Mouse (Mus musculus): Measurements from ENCODE around the gene Tbp. TPM values are rescaled to one million over a fixed set of nuclear protein-coding genes. Genes with fewer than 3 reads are reported as not detected.
"Not testable (repeated sequence)": the region's sequence is repeated elsewhere in the genome, so short reads cannot be mapped to it uniquely, and the experiment has no call there.

Gene Tbp
- total RNA-seq, 1 experiment from 2014 or later, result 32.7 TPM

DNA sequence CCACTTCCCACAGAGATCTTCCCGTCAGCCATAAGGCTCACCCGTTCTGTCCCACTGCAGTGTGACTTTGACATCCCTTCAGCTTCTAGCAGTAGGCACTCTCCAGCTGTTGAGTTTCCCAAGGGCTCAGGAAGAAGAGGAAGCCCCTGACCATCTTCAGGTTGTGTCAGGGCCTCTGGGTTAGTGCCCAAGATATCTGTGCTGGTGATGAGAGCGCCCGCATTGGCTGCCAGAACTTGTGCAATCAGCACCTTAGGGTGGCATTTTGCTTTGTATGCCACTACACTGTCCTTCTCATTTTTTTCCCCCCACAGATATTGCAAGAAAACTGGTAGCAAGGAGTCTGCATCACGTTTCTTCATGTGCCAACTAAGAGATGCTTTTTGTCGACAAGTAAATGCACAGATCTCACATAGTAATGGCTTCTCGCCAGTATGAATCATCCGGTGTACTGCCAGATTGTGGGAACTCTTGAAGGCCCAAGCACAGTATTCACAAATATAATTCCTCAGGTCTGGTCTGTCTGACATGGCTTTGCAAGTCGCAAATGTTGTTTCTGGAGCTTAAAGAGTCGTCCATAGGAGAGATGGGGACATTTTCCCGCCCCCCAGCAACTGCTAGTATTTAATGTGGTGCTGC, 35.6 kb downstream of the Tbp start:
- ATAC-seq (replicated peaks; ENCODE audit: insufficient number of reproducible peaks, low FRiP score, low TSS enrichment, poor library complexity, severe bottlenecking), result no peak

- ATAC-seq (replicated peaks; ENCODE audit: insufficient number of reproducible peaks, low FRiP score, low TSS enrichment, poor library complexity, severe bottlenecking), result no peak
Observed at GRCm38 (mm10) chr17:15535943-15536342, 36.3 kb downstream of the Tbp start.

DNA sequence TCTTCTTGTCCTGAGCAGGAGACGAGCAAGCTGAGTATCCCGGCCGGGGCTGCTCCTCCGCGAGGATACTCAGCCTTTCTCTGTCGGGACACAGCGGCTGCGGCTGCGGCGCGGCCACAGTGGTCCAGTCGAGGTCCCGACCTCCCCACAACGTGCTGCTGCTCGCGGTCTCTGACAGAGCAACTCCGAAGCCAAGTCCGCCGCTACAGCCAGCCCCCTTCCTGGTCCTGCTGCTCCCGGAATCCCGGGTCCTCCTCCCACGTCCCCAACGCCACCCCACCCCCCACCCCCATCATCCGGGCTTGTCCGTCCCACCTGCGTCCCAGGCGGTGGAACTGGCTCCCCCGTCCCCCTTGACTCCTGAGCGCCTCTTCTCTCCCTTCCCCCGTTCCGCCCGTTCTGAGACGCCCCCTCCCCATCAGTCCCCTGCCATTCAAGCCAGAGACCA, 36.8 kb downstream of the Tbp start:
- no peak for ATAC-seq (replicated peaks; ENCODE audit: insufficient number of reproducible peaks, low FRiP score, low TSS enrichment, poor library complexity, severe bottlenecking)

DNA sequence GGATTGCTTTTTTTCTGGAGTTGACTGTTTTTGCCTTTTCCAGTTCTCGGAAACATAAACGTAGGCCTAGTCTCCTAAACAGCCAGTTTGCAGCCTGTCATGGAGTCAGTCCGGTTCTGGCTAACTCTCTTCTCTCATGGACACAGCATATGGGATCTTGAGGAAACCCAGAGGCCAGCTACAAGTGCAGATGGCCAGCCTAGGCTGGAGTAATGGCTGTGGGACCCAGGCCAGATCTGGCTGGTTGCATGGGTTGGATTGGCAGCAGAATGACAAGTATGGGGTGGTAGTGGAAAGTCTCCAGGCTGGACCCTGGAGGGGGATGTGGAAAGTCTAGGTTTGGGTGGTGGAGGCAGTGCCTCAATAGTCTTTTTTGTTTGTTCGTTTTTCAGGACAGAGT, 40.6 kb downstream of the Tbp start:
- no peak for ATAC-seq (replicated peaks; ENCODE audit: insufficient number of reproducible peaks, low FRiP score, low TSS enrichment, poor library complexity, severe bottlenecking)

- ATAC-seq (replicated peaks; ENCODE audit: insufficient number of reproducible peaks, low FRiP score, low TSS enrichment, poor library complexity, severe bottlenecking), result not testable (repeated sequence)
Observed at GRCm38 (mm10) chr17:15543868-15544267, 44.2 kb downstream of the Tbp start.

DNA sequence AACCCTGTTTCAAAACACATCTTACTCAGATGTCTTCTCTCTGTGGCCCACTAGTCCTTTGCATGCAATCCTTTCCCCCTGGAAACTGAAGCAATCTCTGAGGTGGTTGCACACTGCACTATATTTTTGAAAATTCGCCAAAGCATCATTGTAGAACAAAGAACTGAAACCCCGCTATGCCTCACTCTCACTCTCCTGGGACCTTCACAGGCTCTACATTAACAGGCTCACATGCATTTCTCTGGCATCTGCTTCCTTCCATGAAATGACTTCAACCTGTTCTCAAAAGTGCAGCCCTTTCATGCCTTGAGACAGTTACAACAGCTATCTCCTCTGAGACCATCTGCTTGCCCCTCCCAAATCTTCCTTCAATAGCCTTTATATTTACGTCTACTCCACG, 46.8 kb downstream of the Tbp start:
- ATAC-seq (replicated peaks; ENCODE audit: insufficient number of reproducible peaks, low FRiP score, low TSS enrichment, poor library complexity, severe bottlenecking), result no peak

DNA sequence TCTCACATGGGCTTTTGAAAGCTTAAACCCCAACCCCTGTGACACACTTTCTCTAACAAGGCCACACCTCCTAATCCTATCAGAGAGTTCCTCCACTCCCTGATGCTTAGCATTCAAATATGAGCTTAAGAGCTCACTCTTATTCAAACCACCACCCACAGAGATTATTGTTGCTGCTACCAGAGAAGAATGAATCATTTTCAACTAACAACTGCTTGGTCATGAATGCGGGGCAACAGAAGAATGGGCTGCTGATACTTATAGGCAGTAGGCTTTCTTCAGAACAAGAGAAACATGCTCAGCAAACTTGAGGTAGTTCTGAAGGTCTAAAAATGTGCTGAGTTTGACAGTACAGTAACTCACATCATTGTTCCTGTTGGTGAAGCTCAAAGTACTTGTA, 50.0 kb downstream of the Tbp start:
- ATAC-seq (replicated peaks; ENCODE audit: insufficient number of reproducible peaks, low FRiP score, low TSS enrichment, poor library complexity, severe bottlenecking), result no peak

DNA sequence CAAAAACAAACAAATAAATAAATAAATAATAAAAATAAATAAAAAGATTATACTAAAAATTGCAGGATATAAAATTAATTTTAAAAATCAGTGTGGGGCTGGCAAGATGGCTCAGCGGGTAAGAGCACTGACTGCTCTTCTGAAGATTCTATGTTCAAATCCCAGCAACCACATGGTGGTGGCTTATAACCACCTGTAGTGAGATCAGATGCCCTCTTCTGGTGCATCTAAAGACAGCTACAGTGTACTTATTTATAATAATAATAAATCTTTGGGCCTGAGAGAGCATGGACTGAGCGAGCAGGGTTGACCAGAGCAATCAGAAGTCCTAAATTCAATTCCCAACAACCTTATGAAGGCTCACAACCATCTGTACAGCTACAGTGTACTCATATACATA, 60.3 kb downstream of the Tbp start:
- ATAC-seq (replicated peaks; ENCODE audit: insufficient number of reproducible peaks, low FRiP score, low TSS enrichment, poor library complexity, severe bottlenecking), result no peak

- peak; percentile 100 for ATAC-seq (replicated peaks; ENCODE audit: insufficient number of reproducible peaks, low FRiP score, low TSS enrichment, poor library complexity, severe bottlenecking)
Observed at GRCm38 (mm10) chr17:15564014-15564927, 64.6 kb downstream of the Tbp start, which contains the start of gene Prdm9. Gene Prdm9 (minus strand): TSS chr17:15564354.

DNA sequence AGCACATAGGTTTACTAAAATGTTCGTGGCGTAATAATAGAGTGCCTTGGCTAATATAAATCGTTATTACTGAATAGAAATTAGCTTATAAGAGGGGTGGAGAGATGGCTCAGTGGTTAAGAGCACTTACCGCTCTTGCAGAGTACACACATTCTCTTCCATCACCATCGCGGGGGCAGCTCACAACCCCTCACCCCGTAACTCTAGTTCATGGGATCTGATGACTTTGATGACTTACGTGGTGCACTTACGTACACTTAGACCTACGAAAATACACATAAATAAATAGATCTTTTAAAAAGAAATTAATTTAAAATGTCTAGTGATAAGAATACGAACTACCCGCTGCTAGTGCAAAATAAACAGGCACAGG, 65.2 kb downstream of the Tbp start:
- ATAC-seq (replicated peaks; ENCODE audit: insufficient number of reproducible peaks, low FRiP score, low TSS enrichment, poor library complexity, severe bottlenecking), result no peak

GRCm38 (mm10) chr17:15566908-15567307, 67.2 kb downstream of the Tbp start:
- ATAC-seq (replicated peaks; ENCODE audit: insufficient number of reproducible peaks, low FRiP score, low TSS enrichment, poor library complexity, severe bottlenecking), result no peak

- ATAC-seq (replicated peaks; ENCODE audit: insufficient number of reproducible peaks, low FRiP score, low TSS enrichment, poor library complexity, severe bottlenecking), result no peak
Observed at GRCm38 (mm10) chr17:15575056-15575455, 75.4 kb downstream of the Tbp start.

DNA sequence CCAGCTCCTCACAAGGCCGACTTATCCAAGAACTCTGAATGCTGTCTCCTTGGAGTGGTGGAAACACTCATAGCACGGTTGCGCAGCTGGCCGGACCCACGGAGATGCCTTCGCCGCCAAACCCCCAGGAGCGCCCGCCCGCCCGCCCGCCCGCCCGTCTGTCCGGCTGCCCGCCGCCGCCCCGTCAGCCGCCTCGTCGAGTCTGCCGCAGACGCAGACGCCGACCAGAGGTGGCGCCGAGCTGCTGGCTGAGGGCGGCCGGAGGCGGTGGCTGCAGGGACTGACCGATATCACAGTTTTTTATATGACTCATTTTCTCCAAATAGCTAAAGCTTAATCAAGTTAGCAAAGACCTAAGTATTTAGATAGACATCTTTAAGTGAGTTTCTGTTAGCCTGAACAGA, 77.6 kb downstream of the Tbp start:
- ATAC-seq (replicated peaks; ENCODE audit: insufficient number of reproducible peaks, low FRiP score, low TSS enrichment, poor library complexity, severe bottlenecking), result no peak

Other genes with a start within 250 kb of the Tbp start
- gene Dll1, start 123.0 kb upstream of the Tbp start, total RNA-seq (2017), result 0.19 to 1.4 TPM in 2 of 3 replicates, not detected in the other
- 25.5 to 42.6 TPM (median 29.4 TPM) in 3 replicates for gene Fam120b, start 103.7 kb upstream of the Tbp start, total RNA-seq (2017)
- 173 to 199 TPM (median 192 TPM) in 3 replicates for gene Psmb1, start 137 bp upstream of the Tbp start, total RNA-seq (2017)
- 41.3 to 60.1 TPM (median 53.8 TPM) in 3 replicates for gene Pdcd2, start 27.4 kb downstream of the Tbp start, total RNA-seq (2017)
- gene Prdm9, start 64.5 kb downstream of the Tbp start, total RNA-seq (2017), result 3.8 to 15.2 TPM (median 4.9 TPM) in 3 replicates
- gene Chd1, start 205.1 kb downstream of the Tbp start, total RNA-seq (2017), result 92.9 to 105 TPM (median 98.3 TPM) in 3 replicates